Mouse (Mus musculus): Measurements from ENCODE around the gene Serpinb7.

- no peak for TF ChIP-seq CTCF (IDR thresholded peaks at IDR 0.05; ENCODE audit: low read depth)
- TF ChIP-seq EP300 (IDR thresholded peaks at IDR 0.05; ENCODE audit: low read depth) = no peak
Measured at GRCm38 (mm10) chr1:107351115-107351514, 48.3 kb upstream of the Serpinb7 start.

Measured in liver, embryonic 14.5 days (tissue).